Mouse (Mus musculus): ENCODE results near the gene Tank. TPM values are rescaled to one million over a fixed set of nuclear protein-coding genes. Genes with fewer than 3 reads are reported as not detected.

Tank gene
- polyA plus RNA-seq, 1 experiment = 13.2 TPM

GRCm38 (mm10) chr2:61590751-61591150 lies 12.4 kb downstream of the Tank start:
- Histone ChIP-seq H3ac (ENCODE audit: control insufficient read depth, insufficient read length) (no peak overlapping the region), H3K27me3 (ENCODE audit: control insufficient read depth, insufficient read depth, insufficient read length) (no peaks in the 10 kb centered on the region), H3K4me2 (ENCODE audit: low read depth) (no peak overlapping the region), H3K4me3 (no peak overlapping the region), H3K36me3 (ENCODE audit: control insufficient read depth, insufficient read depth) (no peaks in the 10 kb centered on the region), H3K79me2 (ENCODE audit: control insufficient read depth, insufficient read depth) (peaks cover 25% of the 10 kb centered on the region)
- TF ChIP-seq TCF3 (IDR thresholded peaks at IDR 0.05; ENCODE audit: insufficient read length, low read depth) (no peak), MAX (IDR thresholded peaks at IDR 0.05; ENCODE audit: low read depth) (no peak), TCF12 (IDR thresholded peaks at IDR 0.05; ENCODE audit: insufficient read depth, poor library complexity, severe bottlenecking) (no peak), E2F4 (IDR thresholded peaks at IDR 0.05; ENCODE audit: insufficient read depth) (no peak), MYOG (IDR thresholded peaks at IDR 0.05; ENCODE audit: control insufficient read depth in 1 of 3, insufficient read depth in 1 of 3, insufficient read length in 2 of 3, low read depth in 2 of 3) (no peak), REST (IDR thresholded peaks at IDR 0.05; ENCODE audit: insufficient read depth, insufficient read length) (no peak), MYOD1 (IDR thresholded peaks at IDR 0.05; ENCODE audit: control insufficient read depth in 1 of 3, insufficient read length in 2 of 3, low read depth in 2 of 3) (no peak), POLR2AphosphoS2 (IDR thresholded peaks at IDR 0.05; ENCODE audit: insufficient read length, low read depth) (no peak), SRF (IDR thresholded peaks at IDR 0.05; ENCODE audit: control insufficient read depth, insufficient read length, low read depth) (no peak)

DNA sequence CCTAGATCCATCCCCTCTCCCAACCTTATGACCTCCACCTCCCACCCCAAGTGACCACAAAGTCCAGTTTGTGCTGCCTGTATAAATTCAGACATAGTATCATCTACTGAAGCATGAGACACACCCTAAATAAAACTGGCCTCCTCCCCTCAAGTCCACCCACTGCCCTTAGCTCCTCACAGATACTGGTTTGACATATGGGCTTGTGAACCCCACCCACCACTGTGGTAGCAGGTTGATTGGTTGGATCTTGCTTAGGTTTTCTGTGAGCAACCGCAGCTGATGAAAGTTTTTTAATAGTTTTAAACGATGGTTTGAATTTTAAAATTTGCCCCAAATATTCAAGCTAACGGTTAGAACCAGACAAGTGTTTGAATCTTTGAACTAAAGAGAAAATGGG lies 13.7 kb downstream of the Tank start:
- no peak for TF ChIP-seq MYOD1 (IDR thresholded peaks at IDR 0.05; ENCODE audit: control insufficient read depth in 1 of 3, insufficient read length in 2 of 3, low read depth in 2 of 3)
- no peak for TF ChIP-seq MYOG (IDR thresholded peaks at IDR 0.05; ENCODE audit: control insufficient read depth in 1 of 3, insufficient read depth in 1 of 3, insufficient read length in 2 of 3, low read depth in 2 of 3)
- no peak for TF ChIP-seq E2F4 (IDR thresholded peaks at IDR 0.05; ENCODE audit: insufficient read depth)
- no peak for TF ChIP-seq TCF3 (IDR thresholded peaks at IDR 0.05; ENCODE audit: insufficient read length, low read depth)
- no peak for TF ChIP-seq POLR2A (IDR thresholded peaks at IDR 0.05; ENCODE audit: insufficient read length, low read depth)
- no peak for TF ChIP-seq CEBPB (IDR thresholded peaks at IDR 0.05; ENCODE audit: insufficient read depth, poor library complexity, severe bottlenecking)
- no peak for TF ChIP-seq USF1 (IDR thresholded peaks at IDR 0.05; ENCODE audit: low read depth)
- TF ChIP-seq POLR2AphosphoS2 (IDR thresholded peaks at IDR 0.05; ENCODE audit: insufficient read length, low read depth) = no peak
- peaks cover 36% of the 10 kb centered on the region for H3K79me2 ChIP-seq (ENCODE audit: control insufficient read depth, insufficient read depth)
- peak overlapping the region; percentile 43 for H3K4me2 ChIP-seq (ENCODE audit: low read depth)
- no peaks in the 10 kb centered on the region for H3K36me3 ChIP-seq (ENCODE audit: control insufficient read depth, insufficient read depth)
- H3K27me3 ChIP-seq (ENCODE audit: control insufficient read depth, insufficient read depth, insufficient read length) = no peaks in the 10 kb centered on the region
- no peak overlapping the region for H3K4me3 ChIP-seq
- no peak overlapping the region for H3ac ChIP-seq (ENCODE audit: control insufficient read depth, insufficient read length)

GRCm38 (mm10) chr2:61592699-61593029 lies 14.3 kb downstream of the Tank start:
- TF ChIP-seq MYOG (IDR thresholded peaks at IDR 0.05; ENCODE audit: control insufficient read depth in 1 of 3, insufficient read depth in 1 of 3, insufficient read length in 2 of 3, low read depth in 2 of 3) (no peak), TCF12 (IDR thresholded peaks at IDR 0.05; ENCODE audit: insufficient read depth, poor library complexity, severe bottlenecking) (no peak), CEBPB (IDR thresholded peaks at IDR 0.05; ENCODE audit: insufficient read depth, poor library complexity, severe bottlenecking) (no peak), MAX (IDR thresholded peaks at IDR 0.05; ENCODE audit: low read depth) (no peak), POLR2AphosphoS2 (IDR thresholded peaks at IDR 0.05; ENCODE audit: insufficient read length, low read depth) (no peak), E2F4 (IDR thresholded peaks at IDR 0.05; ENCODE audit: insufficient read depth) (no peak), TCF3 (IDR thresholded peaks at IDR 0.05; ENCODE audit: insufficient read length, low read depth) (no peak), USF1 (IDR thresholded peaks at IDR 0.05; ENCODE audit: low read depth) (no peak), REST (IDR thresholded peaks at IDR 0.05; ENCODE audit: insufficient read depth, insufficient read length) (no peak), SRF (IDR thresholded peaks at IDR 0.05; ENCODE audit: control insufficient read depth, insufficient read length, low read depth) (no peak), MYOD1 (IDR thresholded peaks at IDR 0.05; ENCODE audit: control insufficient read depth in 1 of 3, insufficient read length in 2 of 3, low read depth in 2 of 3) (no peak), POLR2A (IDR thresholded peaks at IDR 0.05; ENCODE audit: insufficient read length, low read depth) (no peak)
- Histone ChIP-seq H3ac (ENCODE audit: control insufficient read depth, insufficient read length) (peak overlapping the region; percentile 89), H3K4me2 (ENCODE audit: low read depth) (peak overlapping the region; percentile 43), H3K79me2 (ENCODE audit: control insufficient read depth, insufficient read depth) (peaks cover 42% of the 10 kb centered on the region), H3K27me3 (ENCODE audit: control insufficient read depth, insufficient read depth, insufficient read length) (no peaks in the 10 kb centered on the region), H3K36me3 (ENCODE audit: control insufficient read depth, insufficient read depth) (no peaks in the 10 kb centered on the region), H3K4me3 (peak overlapping the region; percentile 70)

GRCm38 (mm10) chr2:61593030-61593811 lies 14.8 kb downstream of the Tank start:
- Histone ChIP-seq H3K4me3 (peak overlapping the region; percentile 70), H3K36me3 (ENCODE audit: control insufficient read depth, insufficient read depth) (no peaks in the 10 kb centered on the region), H3K27me3 (ENCODE audit: control insufficient read depth, insufficient read depth, insufficient read length) (no peaks in the 10 kb centered on the region), H3K4me2 (ENCODE audit: low read depth) (peak overlapping the region; percentile 73), H3ac (ENCODE audit: control insufficient read depth, insufficient read length) (peak overlapping the region; percentile 89), H3K79me2 (ENCODE audit: control insufficient read depth, insufficient read depth) (peaks cover 47% of the 10 kb centered on the region)
- TF ChIP-seq TCF12 (IDR thresholded peaks at IDR 0.05; ENCODE audit: insufficient read depth, poor library complexity, severe bottlenecking) (no peak), CEBPB (IDR thresholded peaks at IDR 0.05; ENCODE audit: insufficient read depth, poor library complexity, severe bottlenecking) (peak; percentile 69; the same call in 1 of the 2 replicates), MAX (IDR thresholded peaks at IDR 0.05; ENCODE audit: low read depth) (no peak), MYOG (IDR thresholded peaks at IDR 0.05; ENCODE audit: control insufficient read depth in 1 of 3, insufficient read depth in 1 of 3, insufficient read length in 2 of 3, low read depth in 2 of 3) (peak in 1 of 3 experiments; percentile 21), MYOD1 (IDR thresholded peaks at IDR 0.05; ENCODE audit: control insufficient read depth in 1 of 3, insufficient read length in 2 of 3, low read depth in 2 of 3) (peak in 1 of 3 experiments; percentile 3), POLR2A (IDR thresholded peaks at IDR 0.05; ENCODE audit: insufficient read length, low read depth) (peak; percentile 92), REST (IDR thresholded peaks at IDR 0.05; ENCODE audit: insufficient read depth, insufficient read length) (peak; percentile 56), TCF3 (IDR thresholded peaks at IDR 0.05; ENCODE audit: insufficient read length, low read depth) (no peak), USF1 (IDR thresholded peaks at IDR 0.05; ENCODE audit: low read depth) (no peak), POLR2AphosphoS2 (IDR thresholded peaks at IDR 0.05; ENCODE audit: insufficient read length, low read depth) (peak; percentile 94), E2F4 (IDR thresholded peaks at IDR 0.05; ENCODE audit: insufficient read depth) (no peak), SRF (IDR thresholded peaks at IDR 0.05; ENCODE audit: control insufficient read depth, insufficient read length, low read depth) (no peak)
